Mouse (Mus musculus): ENCODE measurements around the gene Kif1b.
"Not testable (repeated sequence)": the region's sequence is repeated elsewhere in the genome, so short reads cannot be mapped to it uniquely, and the experiment has no call there.

Gene Kif1b

DNA sequence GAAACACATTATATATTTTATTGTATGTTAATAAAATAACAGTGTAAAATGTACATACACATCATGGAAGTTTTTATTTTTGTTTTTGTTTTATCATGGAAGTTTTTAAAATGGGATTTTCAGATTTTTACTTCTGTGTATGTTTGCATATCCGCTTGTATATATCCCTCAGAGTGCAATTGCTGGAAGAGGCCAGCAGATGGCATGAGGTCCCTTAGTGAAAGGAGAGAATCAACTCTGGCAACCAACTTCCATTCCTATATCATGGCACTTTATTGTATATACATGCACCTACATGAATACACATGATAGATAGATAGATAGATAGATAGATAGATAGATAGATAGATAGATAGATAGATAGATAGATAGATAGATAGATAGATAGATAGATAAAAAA lies 34.4 kb downstream of the Kif1b start:
- DNase-seq (ENCODE audit: low read depth, low spot score), result no peak

DNA sequence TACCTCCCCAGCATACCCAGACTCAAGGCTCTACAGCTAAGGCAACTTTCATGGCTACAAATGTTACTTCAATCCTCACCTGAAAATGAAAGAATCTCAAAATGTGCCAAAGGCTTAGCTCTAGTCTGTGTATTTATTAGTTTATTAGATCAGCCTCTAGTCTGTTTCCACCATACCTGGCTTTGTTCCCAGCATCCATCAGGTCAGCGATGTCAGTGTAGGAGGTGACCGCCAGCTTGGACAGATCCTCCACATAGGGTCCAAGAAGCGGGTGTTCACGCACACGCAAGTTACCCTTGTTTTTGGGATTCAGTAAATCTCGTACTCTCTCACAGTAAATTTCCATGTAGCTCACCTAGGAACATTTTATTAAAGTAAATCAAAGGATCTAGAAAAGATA lies 37.0 kb downstream of the Kif1b start:
- peak; percentile 60 for DNase-seq (ENCODE audit: low read depth, low spot score)

DNA sequence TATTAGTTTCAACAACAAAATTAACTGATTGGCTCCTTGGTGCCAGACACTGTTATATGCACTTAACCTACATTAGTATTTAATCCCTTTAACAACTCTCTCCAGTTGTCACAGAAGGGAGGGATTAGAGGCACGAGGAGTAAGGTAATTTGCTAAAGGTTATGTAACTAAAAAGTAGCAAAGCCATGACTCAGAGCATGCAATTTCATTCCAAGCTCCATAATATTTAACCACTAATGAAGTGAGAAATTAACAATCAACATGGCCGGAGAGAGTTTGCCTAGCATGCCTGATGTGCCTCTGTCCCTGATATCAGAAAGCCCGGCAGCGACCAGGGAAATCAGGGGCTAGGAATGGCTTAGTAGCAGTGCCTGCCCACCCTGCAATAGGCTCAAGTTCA lies 38.5 kb downstream of the Kif1b start:
- DNase-seq (ENCODE audit: low read depth, low spot score), result no peak

DNA sequence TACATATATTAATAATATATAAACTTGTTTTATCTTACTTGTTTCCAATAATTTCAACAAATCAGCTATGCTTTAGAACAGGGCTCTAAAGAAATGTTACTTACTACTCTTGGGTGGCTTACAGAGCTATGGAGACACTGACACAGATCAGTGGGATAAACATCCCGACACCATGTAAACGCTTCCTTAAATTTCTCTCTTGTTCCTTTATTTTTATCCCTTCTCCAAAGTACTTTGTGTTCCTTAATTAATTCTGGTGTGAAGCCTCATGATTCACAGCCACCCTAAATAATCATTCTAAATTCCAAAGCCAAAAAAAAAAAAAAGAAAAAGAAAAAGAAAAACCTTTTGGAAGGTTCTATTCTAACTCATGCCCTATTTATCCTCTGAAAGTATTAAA lies 42.6 kb downstream of the Kif1b start:
- peak; percentile 49 for DNase-seq (ENCODE audit: low read depth, low spot score)

DNA sequence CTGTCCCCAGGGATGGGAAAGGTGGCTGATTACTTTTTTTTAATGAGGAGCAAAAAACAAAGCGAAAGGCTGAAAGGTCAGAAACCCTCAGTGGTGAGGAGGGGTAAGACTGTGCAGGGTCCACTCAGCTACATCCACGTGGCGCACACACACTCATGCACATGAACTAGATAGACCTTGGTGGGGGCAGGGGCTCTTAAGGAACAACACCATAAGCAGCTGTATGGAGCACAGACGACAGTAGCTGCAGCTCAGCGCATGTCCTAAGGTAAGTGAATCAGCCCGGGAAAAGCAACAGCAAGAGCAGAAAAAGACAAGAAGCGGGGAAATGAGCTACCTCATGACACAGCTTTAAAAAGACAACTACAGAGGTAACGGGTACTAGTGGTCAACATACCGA lies 44.3 kb downstream of the Kif1b start:
- no peak for DNase-seq (ENCODE audit: low read depth, low spot score)

DNA sequence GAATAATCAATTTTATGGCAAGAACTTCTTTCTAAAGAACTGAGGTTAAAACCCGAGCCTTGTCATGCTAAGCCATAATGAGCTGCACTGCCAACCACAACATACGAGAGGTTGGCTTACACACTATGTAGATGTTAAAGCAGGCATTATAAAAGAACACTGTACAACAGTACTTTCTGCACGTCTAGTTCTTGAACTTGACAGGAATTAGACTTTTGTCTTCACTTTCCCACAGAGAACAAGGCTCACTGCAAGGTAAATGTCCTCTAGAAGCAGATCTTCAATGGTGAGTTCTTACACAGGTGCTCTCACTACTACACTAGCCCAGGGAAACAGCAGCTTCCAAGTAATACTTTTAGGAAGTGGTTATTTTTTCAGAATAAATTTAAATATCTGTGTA lies 46.0 kb downstream of the Kif1b start:
- DNase-seq (ENCODE audit: low read depth, low spot score), result no peak

DNA sequence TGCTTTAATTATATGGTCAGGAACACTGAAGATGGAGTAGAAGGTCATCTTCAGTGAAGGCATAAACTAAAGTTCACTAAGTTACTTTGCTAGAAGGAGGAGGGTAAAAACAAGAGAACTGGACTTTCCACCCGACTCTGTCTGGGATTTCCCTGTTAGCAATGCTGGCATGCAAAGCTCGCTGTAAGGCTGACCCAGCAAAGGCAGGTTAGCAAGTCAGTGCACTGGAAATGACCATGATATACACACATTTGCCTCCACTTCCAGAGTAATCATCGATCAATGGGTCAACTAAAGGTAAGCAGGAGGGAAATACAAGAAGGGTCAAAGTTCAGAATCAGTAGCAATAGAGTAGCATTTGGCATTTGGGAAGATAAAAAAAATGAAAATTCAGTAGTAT lies 46.6 kb downstream of the Kif1b start:
- no peak for DNase-seq (ENCODE audit: low read depth, low spot score)

DNA sequence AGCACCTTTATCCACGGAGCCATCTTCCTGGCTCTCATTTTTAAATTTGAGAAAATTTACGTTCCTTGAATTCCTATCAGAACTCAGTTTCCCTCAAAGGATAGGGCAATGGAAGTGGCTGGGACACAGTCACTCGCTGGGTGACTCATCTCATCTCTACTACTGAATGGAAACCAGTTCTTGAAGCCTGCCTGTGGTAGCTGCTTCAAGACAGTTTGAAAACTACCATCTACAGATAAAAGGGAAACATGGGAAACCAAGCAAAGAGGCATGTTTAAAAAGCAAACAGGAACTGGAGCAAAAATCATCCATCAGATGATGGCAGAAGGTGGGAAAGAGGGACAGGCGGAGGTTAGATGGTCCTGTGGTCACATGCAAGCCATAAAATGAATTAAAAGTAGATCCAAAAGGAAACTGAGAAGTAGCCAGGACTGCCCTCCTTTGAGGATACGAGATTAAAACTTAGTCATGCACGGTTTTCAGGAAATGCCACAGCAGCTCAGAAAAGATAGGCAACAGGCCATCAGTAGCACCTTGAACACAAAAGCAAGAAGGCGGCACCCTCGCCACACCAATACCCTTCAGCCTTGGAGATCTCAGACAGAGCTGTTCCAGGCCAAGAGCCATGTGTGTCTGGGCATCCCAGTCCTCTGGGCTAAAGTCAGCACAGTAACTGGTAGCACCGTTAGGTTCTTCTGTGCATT lies 48.0 kb downstream of the Kif1b start:
- DNase-seq (ENCODE audit: low read depth, low spot score), result no peak

DNA sequence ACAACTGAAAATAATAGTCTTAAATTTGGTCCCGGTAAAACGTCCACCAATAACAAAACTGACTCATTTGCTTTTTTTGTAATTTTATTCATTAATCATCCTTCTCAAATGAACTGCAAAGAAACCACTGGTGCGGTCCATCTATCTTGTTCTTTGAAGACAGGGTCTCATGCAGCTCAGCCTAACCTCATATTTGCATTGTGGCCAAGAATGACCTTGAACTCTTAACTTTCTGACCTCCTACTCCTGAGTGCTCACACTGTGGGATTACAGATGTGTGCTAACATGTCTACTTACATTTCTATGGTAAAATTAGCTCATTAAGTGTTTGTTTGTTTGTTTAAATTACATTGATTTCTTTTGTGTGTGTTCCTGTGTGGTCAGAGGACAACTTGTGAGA lies 48.6 kb downstream of the Kif1b start:
- DNase-seq (ENCODE audit: low read depth, low spot score), result no peak

DNA sequence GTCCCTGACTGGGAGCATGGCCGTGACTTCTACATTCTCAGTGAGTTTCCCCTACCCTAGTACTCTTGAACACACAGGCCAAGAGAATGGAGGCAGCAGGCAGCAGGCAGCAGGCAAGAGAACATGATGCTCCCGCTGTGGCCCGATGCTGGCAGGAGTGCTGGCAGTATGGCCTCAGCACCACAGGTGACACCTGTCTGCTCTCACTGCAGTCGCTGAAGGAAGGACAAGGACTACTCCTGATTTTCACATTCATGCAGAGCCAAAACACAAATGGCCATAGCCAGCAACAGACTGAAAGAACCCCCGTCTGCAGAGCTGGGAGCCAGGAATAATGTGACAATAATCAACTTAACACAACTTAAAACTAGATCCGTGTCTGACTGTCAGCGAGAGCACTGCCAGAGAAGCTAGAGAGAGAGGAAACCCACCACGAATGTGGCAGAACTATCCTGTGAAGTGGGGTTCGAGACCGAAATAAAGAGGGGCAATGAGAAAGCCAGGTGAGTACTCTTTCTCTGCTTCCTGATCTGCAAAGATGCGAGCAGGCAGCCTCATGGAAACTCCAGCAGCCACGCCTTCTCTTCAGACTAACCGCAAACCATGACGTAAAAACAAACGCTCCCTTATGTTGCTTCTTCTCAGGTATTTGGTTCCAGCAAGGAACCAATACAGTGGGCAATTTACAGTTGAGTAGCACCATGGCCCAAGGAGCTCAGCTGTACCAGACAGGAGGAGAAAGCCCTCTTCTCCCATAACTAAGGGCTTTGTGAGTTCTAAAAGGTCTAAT lies 50.8 kb downstream of the Kif1b start:
- DNase-seq (ENCODE audit: low read depth, low spot score), result peak; percentile 95

DNA sequence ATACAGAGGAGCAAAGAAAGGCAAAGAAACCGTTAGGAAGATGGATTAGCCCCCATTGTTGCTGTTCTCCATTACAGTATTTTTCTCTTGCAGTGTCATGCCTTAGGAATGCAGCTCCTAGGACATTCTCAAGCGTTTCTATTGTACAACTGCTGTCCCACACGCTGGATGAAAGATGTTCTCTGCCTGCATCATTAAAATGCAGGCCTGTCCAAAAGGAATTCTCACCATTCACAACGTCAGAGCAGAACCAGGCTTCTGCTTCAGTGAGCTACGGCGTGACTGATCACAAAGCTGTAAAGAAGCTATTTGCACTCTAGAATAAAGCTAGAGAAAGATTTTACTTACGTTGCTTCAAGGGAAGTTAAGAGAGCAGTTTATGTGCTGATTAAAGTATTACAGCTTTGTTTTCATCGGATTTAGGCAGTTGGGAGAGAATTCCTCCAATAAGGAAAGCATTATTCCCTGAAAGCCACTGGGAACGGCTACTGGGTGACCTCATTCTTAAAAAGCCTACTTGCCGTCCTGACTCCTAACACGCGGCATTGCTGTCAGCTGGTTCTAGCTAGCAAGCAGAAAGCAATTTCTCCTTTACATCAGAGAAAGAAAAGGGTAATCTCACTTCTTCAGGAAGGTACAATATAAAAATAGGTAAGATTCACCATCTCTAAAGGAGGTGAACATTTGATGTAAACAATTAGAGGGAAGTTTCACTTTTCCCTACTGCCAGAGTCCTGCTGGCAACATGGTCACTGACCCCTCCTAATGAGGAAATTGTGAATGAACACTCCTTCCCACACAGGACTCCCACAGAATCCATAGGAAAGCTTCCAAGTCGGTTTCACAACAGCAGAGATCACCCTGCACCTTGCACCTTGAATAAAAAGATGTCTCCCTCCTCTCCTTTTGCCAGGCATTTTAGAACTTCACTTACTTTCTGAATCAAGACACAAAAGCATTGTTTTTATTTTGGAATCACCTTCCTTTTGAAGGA lies 51.9 kb downstream of the Kif1b start:
- DNase-seq (ENCODE audit: low read depth, low spot score), result peak; percentile 52

DNA sequence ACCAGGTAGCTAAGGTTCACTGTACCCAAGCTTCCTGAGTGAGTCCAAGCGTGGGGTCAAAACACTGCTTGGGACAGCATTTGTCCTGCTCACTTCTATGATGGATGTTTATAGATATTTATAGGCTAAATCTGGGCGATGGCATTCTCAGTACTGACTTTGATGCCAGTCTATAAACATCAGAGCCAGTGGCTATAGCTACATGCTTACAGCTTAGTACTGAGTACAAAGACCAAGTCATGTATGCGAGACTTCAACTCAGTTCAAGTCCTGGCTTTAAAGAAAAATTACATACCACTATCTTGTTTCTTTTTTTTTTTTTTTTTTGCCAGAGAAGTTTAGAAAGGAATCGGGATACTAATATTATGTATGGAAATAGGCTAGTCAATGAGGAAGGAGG lies 52.7 kb downstream of the Kif1b start:
- DNase-seq (ENCODE audit: low read depth, low spot score), result no peak

DNA sequence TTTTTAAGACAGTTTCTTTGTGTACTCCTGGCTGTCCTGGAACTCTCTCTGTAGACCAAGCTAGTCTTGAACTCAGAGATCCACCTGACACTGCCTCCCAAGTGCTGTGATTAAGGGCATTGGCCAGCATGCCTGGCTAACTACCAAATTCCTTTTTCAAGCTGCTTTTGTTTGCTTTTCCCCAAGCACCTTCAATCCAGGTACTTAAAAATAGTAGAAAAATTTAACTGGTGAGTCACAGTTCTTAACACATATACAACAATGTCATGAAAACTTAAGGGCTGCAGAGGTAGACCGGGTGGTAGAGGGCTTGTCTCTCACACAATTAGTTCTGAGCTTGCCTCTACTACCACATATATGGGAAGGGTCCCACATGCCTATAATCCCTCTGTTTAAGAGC lies 58.2 kb downstream of the Kif1b start:
- no peak for DNase-seq (ENCODE audit: low read depth, low spot score)

DNA sequence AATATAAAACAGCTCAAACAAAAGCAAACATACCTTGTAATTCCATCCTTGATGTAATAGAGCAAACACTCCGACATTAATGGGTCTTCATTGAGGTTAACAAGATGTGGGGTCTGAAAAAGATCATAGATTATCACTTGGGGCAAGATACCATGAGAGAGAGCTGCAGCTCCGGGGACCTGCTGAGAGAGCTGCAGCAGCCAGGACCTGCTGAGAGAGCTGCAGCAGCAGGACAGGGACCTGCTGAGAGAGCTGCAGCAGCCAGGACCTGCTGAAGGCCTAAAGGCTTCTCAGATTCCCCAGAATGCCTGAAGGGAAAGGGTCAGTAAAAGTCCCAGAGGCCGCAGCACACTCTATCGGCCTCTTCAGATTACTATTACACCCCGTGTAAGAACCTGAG lies 59.7 kb downstream of the Kif1b start:
- no peak for DNase-seq (ENCODE audit: low read depth, low spot score)

DNA sequence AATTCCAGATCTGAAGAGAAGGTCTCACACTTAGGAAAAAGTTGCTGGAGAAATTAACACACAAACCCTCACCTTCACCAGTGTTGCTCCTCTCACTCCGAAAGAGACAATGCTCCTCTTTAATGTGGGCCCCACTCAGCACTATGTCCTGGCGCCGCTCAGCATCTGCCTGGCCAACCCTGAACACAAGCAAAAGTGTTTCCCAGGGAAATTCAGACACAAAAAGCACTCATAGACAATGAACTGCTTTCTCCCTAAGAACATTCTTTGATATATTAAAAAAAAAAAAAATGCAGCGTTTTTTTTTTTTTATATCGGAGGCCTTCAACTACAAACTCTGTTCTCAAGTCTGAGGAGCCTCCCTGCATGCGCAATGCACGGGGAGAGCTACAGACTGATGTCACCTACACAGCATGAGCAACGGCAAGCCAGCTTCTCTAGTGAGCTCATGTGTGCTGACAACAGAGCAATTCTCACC lies 60.3 kb downstream of the Kif1b start:
- peak; percentile 84 for DNase-seq (ENCODE audit: low read depth, low spot score)

DNA sequence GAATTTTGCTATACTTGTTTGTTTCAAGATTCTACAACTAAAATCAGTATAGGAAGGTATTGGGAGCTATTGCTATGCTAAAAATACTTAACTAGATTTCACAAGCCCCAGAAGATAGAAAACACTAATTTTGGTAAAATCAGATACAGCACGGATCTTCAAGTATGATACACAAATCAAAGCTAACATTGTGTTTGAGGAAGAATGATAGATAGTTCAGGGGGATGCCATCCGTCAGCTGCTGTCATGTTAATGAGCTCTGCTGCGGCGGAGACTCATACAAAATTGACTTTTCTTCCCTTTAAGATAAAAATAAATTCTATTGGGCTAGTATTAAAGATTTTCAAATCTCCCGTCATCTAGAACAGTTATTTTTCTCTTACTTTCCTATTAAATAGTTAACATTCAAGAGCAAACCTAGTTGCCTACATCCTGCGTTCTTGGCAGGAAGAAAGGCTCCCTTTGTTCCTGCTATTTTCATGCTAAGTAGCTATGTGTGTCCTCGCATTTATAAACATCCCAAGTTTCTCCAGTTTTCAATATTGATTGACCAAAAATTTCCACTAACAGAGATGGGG lies 60.8 kb downstream of the Kif1b start:
- peak; percentile 39 for DNase-seq (ENCODE audit: low read depth, low spot score)

DNA sequence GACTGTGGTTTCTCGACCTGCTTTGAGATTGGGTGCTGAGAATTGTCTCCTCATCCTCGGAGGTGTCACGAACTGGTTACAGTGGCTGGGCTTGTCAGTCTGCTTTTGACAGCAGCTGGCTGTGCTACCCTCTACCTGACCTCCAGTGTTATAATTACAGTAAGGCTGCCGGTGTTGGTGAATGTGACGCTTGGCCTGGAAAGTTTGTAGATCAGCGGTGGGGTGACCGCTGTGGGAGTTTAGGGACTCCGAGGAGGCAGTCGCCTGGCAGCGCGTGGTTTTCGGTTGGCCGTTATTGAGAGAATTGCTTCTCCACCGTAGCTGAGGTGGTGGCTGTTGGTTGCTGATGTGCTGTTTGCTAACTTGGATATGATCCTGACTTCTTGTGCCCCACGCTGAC lies 70.5 kb downstream of the Kif1b start:
- DNase-seq (ENCODE audit: low read depth, low spot score), result no peak

DNA sequence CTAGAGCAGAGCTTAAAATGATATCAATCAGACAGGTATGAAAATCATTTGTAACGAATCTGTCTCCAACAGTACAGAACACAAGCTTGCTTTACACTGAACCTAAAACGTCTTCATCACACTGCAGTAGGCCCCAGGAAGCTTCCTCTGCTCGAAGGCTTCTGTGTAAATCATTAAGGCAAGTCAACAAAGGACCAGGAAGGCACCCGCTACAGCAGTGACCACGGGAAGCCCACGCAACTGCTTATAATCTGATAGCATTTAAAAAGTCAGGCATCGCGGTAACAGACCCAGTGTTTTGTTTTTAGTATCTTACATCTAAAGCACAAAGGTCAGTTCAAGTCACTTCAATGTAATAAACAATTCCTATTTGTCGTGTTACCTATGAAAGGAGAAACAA lies 73.6 kb downstream of the Kif1b start:
- no peak for DNase-seq (ENCODE audit: low read depth, low spot score)

DNA sequence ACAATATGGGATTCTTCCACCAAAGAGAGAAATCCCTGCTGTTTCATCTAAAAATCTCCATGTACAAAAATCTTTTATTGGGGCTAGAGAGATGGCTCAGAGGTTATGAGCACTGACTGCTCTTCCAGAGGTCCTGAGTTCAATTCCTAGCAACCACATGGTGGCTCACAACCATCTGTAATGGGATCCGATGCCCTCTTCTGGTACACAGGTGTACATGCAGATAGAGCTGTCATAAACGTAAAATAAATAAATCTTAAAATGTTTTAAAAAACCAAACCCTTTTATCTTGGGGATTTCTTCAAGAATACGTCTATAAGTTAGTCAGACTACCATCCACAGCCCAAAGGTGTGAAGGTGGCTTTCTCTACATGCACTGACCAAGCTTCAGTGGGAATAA lies 78.8 kb downstream of the Kif1b start:
- not testable (repeated sequence) for DNase-seq (ENCODE audit: low read depth, low spot score)

DNA sequence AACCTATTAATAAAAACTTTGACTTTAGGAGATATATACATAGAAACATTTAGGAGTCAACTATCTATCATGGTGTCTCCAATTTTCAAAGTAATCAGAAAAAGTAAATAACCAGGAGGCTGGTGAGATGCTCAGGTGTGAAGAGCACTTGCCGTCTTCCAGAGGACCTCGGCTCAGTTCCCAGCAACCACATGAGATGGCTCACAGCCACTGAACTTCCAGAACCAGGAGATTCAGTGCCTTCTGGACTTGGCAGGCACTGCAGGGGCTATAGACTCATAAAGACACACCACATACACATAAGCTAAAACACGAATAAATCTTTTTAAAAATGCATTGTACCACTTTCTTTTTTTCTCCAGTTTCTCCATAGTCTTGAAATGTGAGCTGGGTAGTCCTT lies 79.2 kb downstream of the Kif1b start:
- peak; percentile 80 for DNase-seq (ENCODE audit: low read depth, low spot score)

DNA sequence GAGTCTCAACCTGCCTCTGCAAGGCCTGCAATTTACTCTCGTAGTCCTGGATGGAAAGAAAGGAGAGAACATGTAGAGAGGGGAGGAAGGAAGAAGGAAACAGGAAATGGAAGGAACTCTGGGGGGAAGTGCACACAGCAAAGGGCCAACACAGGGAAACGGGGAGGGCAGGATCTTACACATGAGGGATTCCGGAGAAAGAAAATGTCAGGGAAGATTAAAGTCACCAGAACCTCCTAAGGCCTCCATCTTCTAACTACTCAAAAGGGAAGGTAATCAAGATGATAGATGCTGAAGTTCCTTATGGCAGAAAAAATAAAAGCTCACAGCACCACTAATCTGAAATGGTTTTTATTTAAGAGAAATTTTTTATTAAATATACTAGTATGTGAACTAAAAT lies 81.2 kb downstream of the Kif1b start:
- no peak for DNase-seq (ENCODE audit: low read depth, low spot score)

DNA sequence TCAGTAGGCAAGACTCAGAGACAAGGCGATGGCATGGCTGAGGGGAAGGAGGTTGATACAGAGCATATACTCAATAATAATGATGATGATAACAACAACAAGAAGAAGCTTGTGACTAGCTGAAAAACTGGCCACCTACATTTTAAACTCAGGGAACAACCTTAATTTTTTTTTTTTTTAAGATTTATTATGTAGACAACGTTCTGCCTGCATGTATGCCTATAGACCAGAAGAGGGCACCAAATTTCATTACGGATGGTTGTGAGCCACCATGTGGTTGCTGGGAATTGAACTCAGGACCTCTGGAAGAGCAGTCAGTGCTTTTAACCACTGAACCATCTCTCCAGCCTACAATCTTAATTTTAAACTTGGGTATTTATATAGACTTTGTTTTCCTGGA lies 84.0 kb downstream of the Kif1b start:
- no peak for DNase-seq (ENCODE audit: low read depth, low spot score)
